Mouse (Mus musculus) myocyte (in vitro differentiated cells): Measurements from ENCODE around the gene Cenpu. TPM values are rescaled to one million over a fixed set of nuclear protein-coding genes. Genes with fewer than 3 reads are reported as not detected.
A peak's percentile ranks its signal among the peaks of the same experiment; 100 is the strongest.

Source experiments
- H3K27me3 ChIP-seq: one replicate; pipeline ENCODE4 v1.6.1; 2011; ENCODE audit not compliant: control insufficient read depth, insufficient read depth, insufficient read length
- H3K36me3 ChIP-seq: one replicate; pipeline ENCODE4 v1.6.1; 2011; ENCODE audit not compliant: control insufficient read depth, insufficient read depth
- H3K4me2 ChIP-seq: one replicate; pipeline ENCODE4 v1.6.1; 2011; ENCODE audit warnings: low read depth, control low read depth
- H3K4me3 ChIP-seq: one replicate; pipeline ENCODE4 v1.5.1; 2011; ENCODE audit warnings: mild to moderate bottlenecking, control low read depth, moderate library complexity
- H3K79me2 ChIP-seq: one replicate; pipeline ENCODE4 v1.6.1; 2011; ENCODE audit not compliant: control insufficient read depth, insufficient read depth
- H3ac ChIP-seq: one replicate; pipeline ENCODE4 v1.6.1; 2011; ENCODE audit not compliant: control insufficient read depth, insufficient read length
- CEBPB ChIP-seq: IDR thresholded peaks from 2 replicates; pipeline ENCODE4 v1.6.1; 2011; ENCODE audit warnings: mild to moderate bottlenecking, moderate library complexity; ENCODE audit not compliant: poor library complexity, insufficient read depth, severe bottlenecking
- E2F4 ChIP-seq: IDR thresholded peaks from one replicate; pipeline ENCODE4 v1.6.1; 2011; ENCODE audit warnings: mild to moderate bottlenecking, control low read depth, moderate library complexity; ENCODE audit not compliant: insufficient read depth
- MAX ChIP-seq: IDR thresholded peaks from one replicate; pipeline ENCODE4 v1.6.1; 2011; ENCODE audit warnings: low read depth, mild to moderate bottlenecking, control low read depth
- MYOD1 ChIP-seq, 3 experiments: IDR thresholded peaks; one replicate each; pipeline ENCODE4 v1.6.1; 2011; ENCODE audit warnings: control low read depth in 2 of 3, low read depth in 2 of 3, mild to moderate bottlenecking in 2 of 3, moderate library complexity in 1 of 3; ENCODE audit not compliant: insufficient read length in 2 of 3, control insufficient read depth in 1 of 3
- MYOG ChIP-seq, 3 experiments: IDR thresholded peaks; one replicate each; pipeline ENCODE4 v1.6.1; 2011; ENCODE audit warnings: control low read depth in 2 of 3, low read depth in 2 of 3, mild to moderate bottlenecking in 2 of 3; ENCODE audit not compliant: insufficient read length in 2 of 3, control insufficient read depth in 1 of 3, insufficient read depth in 1 of 3
- POLR2A ChIP-seq: IDR thresholded peaks from one replicate; pipeline ENCODE4 v1.6.1; 2011; ENCODE audit warnings: low read depth, mild to moderate bottlenecking, control low read depth, moderate library complexity; ENCODE audit not compliant: insufficient read length
- POLR2AphosphoS2 ChIP-seq: IDR thresholded peaks from one replicate; pipeline ENCODE4 v1.6.1; 2011; ENCODE audit warnings: low read depth, control low read depth; ENCODE audit not compliant: insufficient read length
- REST ChIP-seq: IDR thresholded peaks from one replicate; pipeline ENCODE4 v1.6.1; 2011; ENCODE audit warnings: mild to moderate bottlenecking, control low read depth, moderate library complexity; ENCODE audit not compliant: insufficient read depth, insufficient read length
- SRF ChIP-seq: IDR thresholded peaks from one replicate; pipeline ENCODE4 v1.6.1; 2011; ENCODE audit warnings: low read depth; ENCODE audit not compliant: control insufficient read depth, insufficient read length
- TCF12 ChIP-seq: IDR thresholded peaks from one replicate; pipeline ENCODE4 v1.6.1; 2011; ENCODE audit warnings: mild to moderate bottlenecking, control low read depth; ENCODE audit not compliant: poor library complexity, insufficient read depth, severe bottlenecking
- TCF3 ChIP-seq: IDR thresholded peaks from one replicate; pipeline ENCODE4 v1.6.1; 2011; ENCODE audit warnings: low read depth, control low read depth; ENCODE audit not compliant: insufficient read length
- USF1 ChIP-seq: IDR thresholded peaks from one replicate; pipeline ENCODE4 v1.6.1; 2011; ENCODE audit warnings: low read depth, mild to moderate bottlenecking, control low read depth, moderate library complexity
- polyA plus RNA-seq: library from polyadenylated mRNA; unstranded; fragments of >200 nt; fragmentation: generic; extraction: Trizol; gene quantifications from one replicate; pipeline ENCODE4 v1.2.1, GENCODE M21; 2012; ENCODE audit warnings: missing spikeins

The Cenpu gene
- polyA plus RNA-seq, 1 experiment: 2.0 TPM

DNA sequence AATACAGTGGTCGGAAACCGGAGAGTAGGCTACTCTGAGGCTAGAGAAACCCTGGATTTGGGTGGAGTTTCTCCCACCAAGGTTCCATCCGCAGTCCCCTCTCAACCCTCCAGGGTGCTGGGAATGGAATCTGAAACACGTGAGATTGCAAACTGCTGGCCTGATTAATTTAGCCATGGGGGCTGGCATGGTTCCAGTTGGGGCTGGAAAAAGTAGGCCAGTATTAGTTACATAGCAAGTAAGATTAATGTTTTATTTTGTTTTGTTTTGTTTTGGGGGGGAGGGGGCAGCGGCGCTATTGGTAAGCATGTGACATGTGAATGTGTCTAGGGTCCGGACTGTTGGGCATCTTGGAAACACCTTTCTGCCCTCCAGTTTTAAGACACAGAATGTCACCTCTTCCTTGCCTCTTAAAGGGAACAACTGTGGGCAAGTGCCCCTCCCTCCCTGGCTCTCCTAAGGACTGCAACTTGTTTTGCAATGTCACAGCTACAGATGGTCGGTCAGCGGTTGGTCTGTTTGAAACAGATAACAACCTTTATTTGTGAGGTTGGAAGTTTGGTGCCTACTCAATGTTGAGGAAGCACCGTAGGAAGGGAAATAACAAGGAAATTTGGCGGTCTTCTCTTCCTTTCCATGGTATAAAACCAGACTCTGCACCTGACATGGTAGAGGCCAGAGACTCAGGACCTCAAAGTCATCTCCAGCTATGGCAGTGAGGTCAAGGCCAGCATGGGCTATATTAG, 5.2 kb upstream of the Cenpu start:
- TF ChIP-seq USF1 (no peak), E2F4 (no peak), TCF12 (no peak), POLR2A (no peak), MYOD1 (IDR thresholded peaks at IDR 0.05; ENCODE audit: control insufficient read depth in 1 of 3, insufficient read length in 2 of 3, low read depth in 2 of 3) (no peak), POLR2AphosphoS2 (no peak), MAX (no peak), TCF3 (no peak)
- no peak overlapping the region for H3ac ChIP-seq
- H3K36me3 ChIP-seq: no peaks in the 10 kb centered on the region
- no peaks in the 10 kb centered on the region for H3K79me2 ChIP-seq
- no peak overlapping the region for H3K4me2 ChIP-seq
- H3K27me3 ChIP-seq: no peaks in the 10 kb centered on the region
- H3K4me3 ChIP-seq: no peak overlapping the region

GRCm38 (mm10) chr8:46547245-46547644, 4.6 kb upstream of the Cenpu start:
- Histone ChIP-seq H3K27me3 (no peaks in the 10 kb centered on the region), H3K79me2 (no peaks in the 10 kb centered on the region), H3K4me3 (no peak overlapping the region), H3K36me3 (no peaks in the 10 kb centered on the region), H3ac (no peak overlapping the region), H3K4me2 (no peak overlapping the region)
- TF ChIP-seq SRF (no peak), TCF12 (no peak), TCF3 (no peak), POLR2A (no peak), USF1 (no peak), MYOD1 (IDR thresholded peaks at IDR 0.05; ENCODE audit: control insufficient read depth in 1 of 3, insufficient read length in 2 of 3, low read depth in 2 of 3) (no peak), E2F4 (no peak), CEBPB (no peak), REST (no peak), MYOG (IDR thresholded peaks at IDR 0.05; ENCODE audit: control insufficient read depth in 1 of 3, insufficient read depth in 1 of 3, insufficient read length in 2 of 3, low read depth in 2 of 3) (no peak), MAX (no peak), POLR2AphosphoS2 (no peak)

GRCm38 (mm10) chr8:46550058-46550457, 1.8 kb upstream of the Cenpu start:
- Histone ChIP-seq H3ac (no peak overlapping the region), H3K36me3 (no peaks in the 10 kb centered on the region), H3K4me3 (no peak overlapping the region), H3K4me2 (no peak overlapping the region), H3K27me3 (no peaks in the 10 kb centered on the region), H3K79me2 (peaks cover 6% of the 10 kb centered on the region)
- TF ChIP-seq MAX (no peak), REST (no peak), CEBPB (no peak), E2F4 (no peak), TCF3 (no peak), POLR2A (no peak), TCF12 (no peak), MYOD1 (IDR thresholded peaks at IDR 0.05; ENCODE audit: control insufficient read depth in 1 of 3, insufficient read length in 2 of 3, low read depth in 2 of 3) (no peak), USF1 (no peak)

- Histone ChIP-seq H3K4me2 (peak overlapping the region; percentile 80), H3K79me2 (peaks cover 6% of the 10 kb centered on the region), H3K36me3 (no peaks in the 10 kb centered on the region), H3ac (no peak overlapping the region), H3K27me3 (no peaks in the 10 kb centered on the region), H3K4me3 (peak overlapping the region; percentile 38)
- TF ChIP-seq MYOD1 (IDR thresholded peaks at IDR 0.05; ENCODE audit: control insufficient read depth in 1 of 3, insufficient read length in 2 of 3, low read depth in 2 of 3): no peak
- TF ChIP-seq POLR2AphosphoS2: no peak
- no peak for TF ChIP-seq SRF
- TF ChIP-seq E2F4: no peak
- TF ChIP-seq CEBPB: no peak
These were observed 799 bp upstream of the Cenpu start for GRCm38 (mm10) chr8:46551029-46551428.

GRCm38 (mm10) chr8:46552441-46552765, 575 bp downstream of the Cenpu start:
- H3K4me3 ChIP-seq: peak overlapping the region; percentile 38
- no peak overlapping the region for H3ac ChIP-seq
- TF ChIP-seq REST: no peak
- TF ChIP-seq POLR2AphosphoS2: no peak
- no peak for TF ChIP-seq MYOG (IDR thresholded peaks at IDR 0.05; ENCODE audit: control insufficient read depth in 1 of 3, insufficient read depth in 1 of 3, insufficient read length in 2 of 3, low read depth in 2 of 3)
- TF ChIP-seq MYOD1 (IDR thresholded peaks at IDR 0.05; ENCODE audit: control insufficient read depth in 1 of 3, insufficient read length in 2 of 3, low read depth in 2 of 3): no peak
- TF ChIP-seq USF1: no peak
- no peak for TF ChIP-seq SRF
- TF ChIP-seq POLR2A: no peak
- H3K36me3 ChIP-seq: no peaks in the 10 kb centered on the region
- peaks cover 6% of the 10 kb centered on the region for H3K79me2 ChIP-seq
- H3K4me2 ChIP-seq: peak overlapping the region; percentile 82
- H3K27me3 ChIP-seq: no peaks in the 10 kb centered on the region
